Mouse (Mus musculus) olfactory bulb, adult 2 months (tissue): ENCODE measurements around the gene Cpeb1.

Experiments
- CTCF ChIP-seq: fragments of 200-500 bp; IDR thresholded peaks from 2 replicates; pipeline ENCODE4 v1.5.1; 2012; ENCODE audit warnings: low read depth, mild to moderate bottlenecking, low read length, moderate library complexity; ENCODE audit not compliant: insufficient read depth
- POLR2A ChIP-seq: fragments of 200-500 bp; IDR thresholded peaks from 2 replicates; pipeline ENCODE4 v1.6.1; 2012; ENCODE audit warnings: mild to moderate bottlenecking, low read depth, low read length, moderate library complexity; ENCODE audit not compliant: insufficient read depth

GRCm38 (mm10) chr7:81303682-81304081, 151.6 kb downstream of the Cpeb1 start:
- no peak for TF ChIP-seq CTCF
- TF ChIP-seq POLR2A, result no peak
